Mouse (Mus musculus) embryonic fibroblast, embryonic 13.5 days (primary cell): Measurements from ENCODE around the gene Npr3. TPM values are rescaled to one million over a fixed set of nuclear protein-coding genes. Genes with fewer than 3 reads are reported as not detected.
A peak's percentile ranks its signal among the peaks of the same experiment; 100 is the strongest.

Experiments used
- H3K27ac ChIP-seq: 2 replicates; pipeline ENCODE4 v1.5.1; 2012; ENCODE audit warnings: low read length, control low read depth, inconsistent platforms; ENCODE audit not compliant: insufficient read depth
- H3K4me1 ChIP-seq: 2 replicates; pipeline ENCODE4 v1.6.1; 2011; ENCODE audit warnings: low read length; ENCODE audit not compliant: control insufficient read depth, insufficient read depth
- H3K4me3 ChIP-seq: 2 replicates; pipeline ENCODE4 v1.5.1; 2011; ENCODE audit warnings: mild to moderate bottlenecking, control low read depth, low read length; ENCODE audit not compliant: insufficient read depth
- CTCF ChIP-seq: IDR thresholded peaks from 2 replicates; pipeline ENCODE4 v1.5.1; 2011; ENCODE audit warnings: mild to moderate bottlenecking, control low read depth, low read length, moderate library complexity, borderline replicate concordance; ENCODE audit not compliant: insufficient read depth
- POLR2A ChIP-seq: IDR thresholded peaks from 2 replicates; pipeline ENCODE4 v1.6.1; 2011; ENCODE audit warnings: low read depth, mild to moderate bottlenecking, control low read depth, low read length, moderate library complexity
- polyA plus RNA-seq: library from polyadenylated mRNA; stranded (reverse); fragments of >200 nt; gene quantifications from 2 replicates; pipeline ENCODE4 v1.2.4, GENCODE M21; 2011; ENCODE audit warnings: low read depth; ENCODE audit not compliant: missing spikeins, insufficient read length

Npr3 gene
- polyA plus RNA-seq: 12.1 and 14.0 TPM in 2 replicates

DNA sequence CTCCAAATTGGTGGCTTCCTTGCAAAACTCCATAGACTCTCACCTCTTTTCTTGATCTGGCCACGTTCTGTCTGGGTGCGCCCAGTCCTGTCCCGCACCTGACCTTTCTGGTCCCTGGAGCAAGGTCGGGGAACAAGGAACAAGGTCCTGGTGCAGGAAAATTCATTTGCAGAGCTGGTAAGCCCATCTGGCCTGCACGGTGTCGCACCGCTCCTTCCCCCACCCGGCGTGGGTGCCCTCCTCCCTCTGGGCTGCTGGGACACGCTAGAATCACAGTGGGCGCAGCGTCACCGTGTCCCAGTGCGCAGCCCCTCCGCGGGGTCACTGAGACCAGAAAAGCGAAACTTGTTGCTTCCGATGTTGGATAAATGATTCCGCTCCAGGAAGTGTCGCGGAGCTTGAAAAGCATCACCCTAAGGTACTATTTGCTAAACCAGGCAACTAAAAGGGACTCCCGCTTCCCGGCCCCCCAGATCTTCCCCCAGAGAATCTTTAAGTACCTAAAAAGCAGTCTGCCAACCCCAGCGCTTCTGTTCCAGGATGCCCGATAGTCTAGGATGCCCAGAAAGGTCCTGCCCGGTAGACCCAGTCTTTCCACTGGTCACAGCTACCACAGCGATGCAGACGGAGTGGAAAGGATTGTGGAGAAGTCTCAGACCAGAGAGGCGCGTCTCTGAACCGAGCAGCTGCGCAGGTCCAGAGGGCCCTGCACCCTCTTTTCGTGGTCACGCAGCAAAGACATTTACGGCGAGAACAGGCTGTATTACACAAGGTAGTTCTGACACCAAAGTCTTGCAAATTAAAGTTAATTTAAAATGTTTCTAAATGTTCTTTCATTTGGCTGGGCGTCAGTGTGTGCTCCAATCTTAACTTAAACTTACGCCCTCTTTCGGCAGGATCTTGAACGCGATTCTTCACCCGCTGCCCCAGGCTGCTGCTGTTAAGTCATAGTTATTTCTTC is at the start of gene Npr3:
Gene Npr3 (minus strand): TSS at position 717 of the 961 bp plus-strand sequence.
- Histone ChIP-seq H3K4me3 (peak within 1 kb of the TSS; percentile 74), H3K27ac (no peak within 1 kb of the TSS), H3K4me1 (no peaks in the 10 kb centered on the region)
- TF ChIP-seq POLR2A (0 out of 2 replicates have a peak, but pooled peaks have one; percentile 30), CTCF (no peak; the same call in 1 of the 2 replicates)

DNA sequence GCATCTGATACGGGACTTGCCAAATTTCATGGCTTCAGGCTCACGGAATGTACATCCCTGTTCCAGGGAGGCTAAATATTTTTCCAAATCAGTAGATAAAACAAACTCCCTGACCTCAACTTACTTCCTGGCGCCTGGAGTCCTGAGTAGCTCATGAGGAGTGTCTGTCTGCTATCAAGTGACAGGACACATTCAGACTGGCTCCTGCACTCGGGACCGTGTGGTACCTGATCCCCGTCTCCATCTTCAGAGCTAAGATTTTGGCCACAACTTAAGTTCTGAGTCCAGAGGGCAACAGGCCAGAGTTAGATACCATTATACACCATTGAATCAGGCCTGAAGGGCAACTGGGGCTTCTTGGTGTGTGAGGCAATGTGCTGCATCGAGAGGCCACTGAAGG is 49.0 kb upstream of the Npr3 start:
- TF ChIP-seq CTCF (no peak), POLR2A (no peak)

GRCm38 (mm10) chr15:11954190-11954589 is 47.1 kb upstream of the Npr3 start:
- no peak overlapping the region for H3K27ac ChIP-seq
- no peak overlapping the region for H3K4me3 ChIP-seq
- H3K4me1 ChIP-seq: no peaks in the 10 kb centered on the region
- TF ChIP-seq CTCF (no peak), POLR2A (no peak)

More for the DNA sequence above, 49.0 kb upstream of the Npr3 start:
- Histone ChIP-seq H3K4me1 (peaks cover 2% of the 10 kb centered on the region; the same call in 1 of the 2 replicates), H3K27ac (no peak overlapping the region), H3K4me3 (no peak overlapping the region)

GRCm38 (mm10) chr15:11952159-11952558 is 45.1 kb upstream of the Npr3 start:
- H3K4me3 ChIP-seq: no peak overlapping the region
- no peak for TF ChIP-seq CTCF
- TF ChIP-seq POLR2A: no peak

DNA sequence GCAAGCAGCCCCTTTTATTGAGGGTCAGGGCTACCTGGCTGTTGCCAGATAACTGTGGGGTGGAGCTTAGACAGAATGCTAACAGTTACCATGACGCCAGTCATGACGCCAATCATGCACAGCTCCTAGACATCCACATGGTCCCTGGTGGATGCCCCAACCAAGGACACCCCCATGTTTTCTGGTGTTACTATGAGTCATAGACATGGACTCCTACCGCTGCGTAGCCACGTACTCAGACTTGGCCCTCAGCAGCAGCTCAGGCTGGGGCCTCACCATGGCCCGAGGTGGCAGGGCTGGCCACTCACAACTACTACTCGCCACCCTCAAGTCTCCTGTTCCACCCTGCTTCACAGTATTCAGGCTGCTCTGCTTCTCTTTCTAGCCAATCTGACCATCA is 44.1 kb upstream of the Npr3 start:
- Histone ChIP-seq H3K4me1 (no peaks in the 10 kb centered on the region), H3K4me3 (no peak overlapping the region), H3K27ac (no peak overlapping the region)
- TF ChIP-seq CTCF (no peak), POLR2A (no peak)

More at GRCm38 (mm10) chr15:11952159-11952558, 45.1 kb upstream of the Npr3 start:
- no peaks in the 10 kb centered on the region for H3K4me1 ChIP-seq
- H3K27ac ChIP-seq: no peak overlapping the region

- Histone ChIP-seq H3K4me3 (no peak overlapping the region), H3K27ac (no peak overlapping the region), H3K4me1 (no peaks in the 10 kb centered on the region)
- TF ChIP-seq CTCF (no peak), POLR2A (no peak)
Observed at GRCm38 (mm10) chr15:11950144-11950543, 43.1 kb upstream of the Npr3 start.

- TF ChIP-seq CTCF: no peak
- TF ChIP-seq POLR2A: no peak
- Histone ChIP-seq H3K27ac (no peak overlapping the region), H3K4me3 (no peak overlapping the region), H3K4me1 (no peaks in the 10 kb centered on the region)
Observed at GRCm38 (mm10) chr15:11949490-11949889, 42.4 kb upstream of the Npr3 start.

- H3K27ac ChIP-seq: no peak overlapping the region
- no peaks in the 10 kb centered on the region for H3K4me1 ChIP-seq
- H3K4me3 ChIP-seq: no peak overlapping the region
- TF ChIP-seq POLR2A: no peak
- TF ChIP-seq CTCF: no peak
Observed at GRCm38 (mm10) chr15:11940855-11941254, 33.8 kb upstream of the Npr3 start.

GRCm38 (mm10) chr15:11927742-11928141 is 20.7 kb upstream of the Npr3 start:
- no peak for TF ChIP-seq CTCF
- TF ChIP-seq POLR2A: no peak
- Histone ChIP-seq H3K27ac (no peak overlapping the region), H3K4me3 (no peak overlapping the region), H3K4me1 (no peaks in the 10 kb centered on the region)

- no peak overlapping the region for H3K27ac ChIP-seq
- no peaks in the 10 kb centered on the region for H3K4me1 ChIP-seq
- no peak for TF ChIP-seq POLR2A
- TF ChIP-seq CTCF: no peak
- no peak overlapping the region for H3K4me3 ChIP-seq
Observed at GRCm38 (mm10) chr15:11914101-11914500, 7.0 kb upstream of the Npr3 start.

DNA sequence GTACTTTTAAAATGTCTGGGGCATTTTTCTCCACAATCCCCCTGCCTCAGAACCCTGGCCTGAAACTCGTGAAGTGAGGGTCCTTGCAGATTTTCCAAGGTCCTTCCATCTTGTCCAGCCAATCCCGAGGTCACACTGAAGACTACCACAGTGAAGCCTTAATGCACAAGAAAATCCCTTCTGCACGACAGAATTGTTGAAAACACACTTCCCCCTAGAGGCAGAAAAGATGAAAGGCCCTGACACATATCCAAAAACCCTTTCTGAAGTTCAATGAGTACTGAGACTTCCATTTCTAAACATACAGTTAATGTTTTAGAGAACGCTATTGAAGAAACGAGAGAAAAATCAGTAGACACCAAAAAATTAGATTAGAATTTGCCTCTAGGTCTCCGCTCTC is 2.8 kb upstream of the Npr3 start:
- no peak overlapping the region for H3K4me3 ChIP-seq
- no peaks in the 10 kb centered on the region for H3K4me1 ChIP-seq
- H3K27ac ChIP-seq: no peak overlapping the region
- TF ChIP-seq CTCF: no peak
- no peak for TF ChIP-seq POLR2A
